Mouse (Mus musculus): ENCODE results near the gene Chpf2.

GRCm38 (mm10) chr5:24618921-24619320 is 32.4 kb downstream of the Chpf2 start:
- TF ChIP-seq BHLHE40 (IDR thresholded peaks at IDR 0.05; ENCODE audit: borderline replicate concordance, low read depth, low read length) (no peak), GATA1 (IDR thresholded peaks at IDR 0.05; ENCODE audit: low read depth, low read length) (no peak), NELFE (IDR thresholded peaks at IDR 0.05; ENCODE audit: low read depth, low read length) (no peak), KAT2A (conservative IDR thresholded peaks at IDR 0.05; ENCODE audit: low read depth, low read length) (no peak), CHD1 (IDR thresholded peaks at IDR 0.05; ENCODE audit: low read depth, low read length) (no peak), RAD21 (IDR thresholded peaks at IDR 0.05; ENCODE audit: low read depth, low read length) (no peak), EP300 (IDR thresholded peaks at IDR 0.05; ENCODE audit: low read depth in 1 of 2, low read length in 2 of 2) (no peak), CTCF (IDR thresholded peaks at IDR 0.05 in 2 of 3, conservative IDR thresholded peaks at IDR 0.05 in 1 of 3; ENCODE audit: control insufficient read depth in 1 of 3, insufficient read depth in 1 of 3, low read depth in 2 of 3, low read length in 3 of 3, poor library complexity in 1 of 3, severe bottlenecking in 1 of 3) (no peak), JUND (IDR thresholded peaks at IDR 0.05; ENCODE audit: low read depth, low read length) (no peak), SMC3 (IDR thresholded peaks at IDR 0.05; ENCODE audit: low read depth, low read length) (no peak), ZNF384 (IDR thresholded peaks at IDR 0.05; ENCODE audit: low read depth, low read length) (no peak)

All from MEL (cell line).